Mouse (Mus musculus): ENCODE results near the gene Ly9. TPM values are rescaled to one million over a fixed set of nuclear protein-coding genes. Genes with fewer than 3 reads are reported as not detected.

Ly9 gene
- polyA plus RNA-seq (2015; fragmentation: Nextera tagmentation; extraction: Ambion mirVana): 2.5 and 3.4 TPM in 2 replicates

GRCm38 (mm10) chr1:171607176-171607575 lies at the start of gene Ly9:
Gene Ly9, minus strand, starts transcription at chr1:171607410.

GRCm38 (mm10) chr1:171652734-171653133 lies 45.5 kb upstream of the Ly9 start, which contains the start of gene Slamf7:
Gene Slamf7, minus strand, starts transcription at chr1:171653035.

GRCm38 (mm10) chr1:171558898-171559297 lies 48.3 kb downstream of the Ly9 start, which contains the start of gene Cd244a:
Gene Cd244a, plus strand, starts transcription at chr1:171559193.

Other genes starting within 250 kb of the Ly9 start
- gene Klhdc9, start 246.6 kb downstream of the Ly9 start, polyA plus RNA-seq (2015; fragmentation: Nextera tagmentation; extraction: Ambion mirVana): 0.49 and 0.56 TPM in 2 replicates
- 0.30 and 0.41 TPM in 2 replicates for gene Nectin4, start 237.3 kb downstream of the Ly9 start, polyA plus RNA-seq (2015; fragmentation: Nextera tagmentation; extraction: Ambion mirVana)
- gene Arhgap30, start 218.5 kb downstream of the Ly9 start, polyA plus RNA-seq (2015; fragmentation: Nextera tagmentation; extraction: Ambion mirVana): 14.1 and 20.7 TPM in 2 replicates
- 36.7 and 42.8 TPM in 2 replicates for gene Usf1, start 196.1 kb downstream of the Ly9 start, polyA plus RNA-seq (2015; fragmentation: Nextera tagmentation; extraction: Ambion mirVana)
- 2.8 and 4.4 TPM in 2 replicates for gene Tstd1, start 188.5 kb downstream of the Ly9 start, polyA plus RNA-seq (2015; fragmentation: Nextera tagmentation; extraction: Ambion mirVana)
- gene F11r, start 169.9 kb downstream of the Ly9 start, polyA plus RNA-seq (2015; fragmentation: Nextera tagmentation; extraction: Ambion mirVana): 24.5 and 31.5 TPM in 2 replicates
- gene Alyref2, start 103.9 kb downstream of the Ly9 start, polyA plus RNA-seq (2015; fragmentation: Nextera tagmentation; extraction: Ambion mirVana): 6.6 and 8.5 TPM in 2 replicates
- not detected in 2 replicates for gene Itln1, start 72.1 kb downstream of the Ly9 start, polyA plus RNA-seq (2015; fragmentation: Nextera tagmentation; extraction: Ambion mirVana)
- gene Cd244a, start 48.2 kb downstream of the Ly9 start, polyA plus RNA-seq (2015; fragmentation: Nextera tagmentation; extraction: Ambion mirVana): 8.0 and 8.9 TPM in 2 replicates
- gene Slamf7, start 45.6 kb upstream of the Ly9 start, polyA plus RNA-seq (2015; fragmentation: Nextera tagmentation; extraction: Ambion mirVana): 4.1 and 6.0 TPM in 2 replicates
- 28.5 and 35.8 TPM in 2 replicates for gene Cd48, start 74.6 kb upstream of the Ly9 start, polyA plus RNA-seq (2015; fragmentation: Nextera tagmentation; extraction: Ambion mirVana)
- gene Slamf1, start 159.7 kb upstream of the Ly9 start, polyA plus RNA-seq (2015; fragmentation: Nextera tagmentation; extraction: Ambion mirVana): 1.5 and 1.8 TPM in 2 replicates
- gene Cd84, start 232.3 kb upstream of the Ly9 start, polyA plus RNA-seq (2015; fragmentation: Nextera tagmentation; extraction: Ambion mirVana): 21.4 and 25.4 TPM in 2 replicates